Mouse (Mus musculus) embryonic fibroblast, embryonic 13.5 days (primary cell): ENCODE measurements around the gene Surf2. TPM values are rescaled to one million over a fixed set of nuclear protein-coding genes. Genes with fewer than 3 reads are reported as not detected.

Experiments
- H3K27ac ChIP-seq: 2 replicates; pipeline ENCODE4 v1.5.1; 2012; ENCODE audit warnings: low read length, control low read depth, inconsistent platforms; ENCODE audit not compliant: insufficient read depth
- H3K4me1 ChIP-seq: 2 replicates; pipeline ENCODE4 v1.6.1; 2011; ENCODE audit warnings: low read length; ENCODE audit not compliant: control insufficient read depth, insufficient read depth
- H3K4me3 ChIP-seq: 2 replicates; pipeline ENCODE4 v1.5.1; 2011; ENCODE audit warnings: mild to moderate bottlenecking, control low read depth, low read length; ENCODE audit not compliant: insufficient read depth
- CTCF ChIP-seq: IDR thresholded peaks from 2 replicates; pipeline ENCODE4 v1.5.1; 2011; ENCODE audit warnings: mild to moderate bottlenecking, control low read depth, low read length, moderate library complexity, borderline replicate concordance; ENCODE audit not compliant: insufficient read depth
- POLR2A ChIP-seq: IDR thresholded peaks from 2 replicates; pipeline ENCODE4 v1.6.1; 2011; ENCODE audit warnings: low read depth, mild to moderate bottlenecking, control low read depth, low read length, moderate library complexity
- polyA plus RNA-seq: library from polyadenylated mRNA; stranded (reverse); fragments of >200 nt; gene quantifications from 2 replicates; pipeline ENCODE4 v1.2.4, GENCODE M21; 2011; ENCODE audit warnings: low read depth; ENCODE audit not compliant: missing spikeins, insufficient read length

Surf2 gene
- polyA plus RNA-seq, 1 experiment, result 29.3 TPM

DNA sequence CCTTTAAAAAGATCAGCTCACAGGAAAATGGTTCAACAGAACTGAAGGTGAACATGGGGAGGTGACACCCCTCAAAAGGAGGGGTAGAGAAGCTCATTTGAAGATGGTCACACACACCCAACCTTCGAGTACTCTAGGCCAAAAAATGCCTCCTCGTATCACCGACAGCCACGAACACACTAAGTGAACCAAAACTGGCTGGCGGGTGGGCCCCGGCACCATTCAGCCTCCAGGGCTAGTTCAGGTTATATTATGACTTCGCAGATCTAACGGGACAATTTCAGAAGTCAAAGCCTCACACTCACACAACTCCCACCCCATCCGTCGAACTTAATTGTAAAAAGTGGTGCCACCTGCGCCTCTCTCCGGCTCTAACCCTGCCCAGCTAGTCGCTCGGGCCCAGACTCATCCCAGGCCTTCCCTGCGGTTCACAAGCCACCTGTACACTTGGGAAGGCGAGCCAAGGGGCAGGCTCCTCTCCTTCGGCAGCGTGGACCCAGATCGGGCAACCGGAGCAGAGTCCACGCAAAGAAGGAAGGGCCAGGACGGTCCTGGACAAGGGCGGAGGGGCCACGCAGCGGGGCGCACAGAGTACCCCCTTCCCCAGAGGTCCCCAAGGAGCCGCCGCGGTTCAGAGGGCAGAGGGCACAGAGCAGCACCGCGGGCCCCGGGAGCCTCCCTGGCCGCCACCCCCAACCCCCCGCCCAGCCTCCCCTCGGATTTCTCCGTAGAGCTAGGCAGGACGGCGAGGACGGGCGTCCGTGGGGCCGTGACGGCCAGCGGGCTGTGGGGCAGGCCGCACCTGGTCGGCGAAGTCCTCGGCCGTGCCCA lies 16.5 kb downstream of the Surf2 start:
- no peak for TF ChIP-seq CTCF
- TF ChIP-seq POLR2A, result no peak
- H3K4me1 ChIP-seq, result peaks cover 9% of the 10 kb centered on the region; the same call in 1 of the 2 replicates
- 0 out of 2 replicates have a peak overlapping the region, but pooled peaks have one; percentile 11 for H3K27ac ChIP-seq
- H3K4me3 ChIP-seq, result peak overlapping the region; percentile 96

GRCm38 (mm10) chr2:26933304-26934055 lies 17.3 kb downstream of the Surf2 start, which contains the start of the genes Surf4 and Stkld1:
Gene Surf4 (minus strand): TSS chr2:26933928.
Gene Stkld1 (plus strand): TSS chr2:26934047.
- H3K4me1 ChIP-seq, result peaks cover 9% of the 10 kb centered on the region; the same call in 1 of the 2 replicates
- 0 out of 2 replicates have a peak within 1 kb of the TSS, but pooled peaks have one; percentile 11 for H3K27ac ChIP-seq
- TF ChIP-seq CTCF (no peak), POLR2A (peak; percentile 93)
- H3K4me3 ChIP-seq, result peak within 1 kb of the TSS; percentile 96

GRCm38 (mm10) chr2:26935286-26935685 lies 19.1 kb downstream of the Surf2 start:
- H3K27ac ChIP-seq, result no peak overlapping the region
- H3K4me1 ChIP-seq, result peaks cover 6% of the 10 kb centered on the region; the same call in 1 of the 2 replicates
- H3K4me3 ChIP-seq, result no peak overlapping the region
- TF ChIP-seq CTCF, result no peak
- TF ChIP-seq POLR2A, result no peak

DNA sequence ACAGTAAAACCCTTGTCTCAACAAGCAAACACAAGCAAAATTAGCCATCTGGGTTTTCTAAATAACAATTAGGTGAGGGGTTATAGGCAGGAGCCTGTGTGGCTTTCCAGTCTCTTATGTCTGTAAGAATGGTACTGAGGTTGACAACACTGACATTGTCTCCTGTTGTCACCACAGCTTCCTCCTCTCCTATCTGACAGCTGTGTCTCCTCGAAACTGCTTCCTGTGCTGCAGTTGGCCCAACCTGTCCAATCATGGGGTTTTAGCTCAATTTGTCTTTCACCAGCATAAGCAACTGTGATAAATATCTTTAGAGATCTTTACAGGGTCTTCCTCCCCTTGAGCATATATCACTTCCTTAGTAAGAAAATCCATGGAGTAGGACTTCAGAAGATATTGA lies 20.3 kb downstream of the Surf2 start:
- no peak overlapping the region for H3K27ac ChIP-seq
- H3K4me3 ChIP-seq, result no peak overlapping the region
- 0 out of 2 replicates have a peak, but pooled peaks cover 3% of the 10 kb centered on the region for H3K4me1 ChIP-seq
- TF ChIP-seq POLR2A (no peak), CTCF (no peak)

DNA sequence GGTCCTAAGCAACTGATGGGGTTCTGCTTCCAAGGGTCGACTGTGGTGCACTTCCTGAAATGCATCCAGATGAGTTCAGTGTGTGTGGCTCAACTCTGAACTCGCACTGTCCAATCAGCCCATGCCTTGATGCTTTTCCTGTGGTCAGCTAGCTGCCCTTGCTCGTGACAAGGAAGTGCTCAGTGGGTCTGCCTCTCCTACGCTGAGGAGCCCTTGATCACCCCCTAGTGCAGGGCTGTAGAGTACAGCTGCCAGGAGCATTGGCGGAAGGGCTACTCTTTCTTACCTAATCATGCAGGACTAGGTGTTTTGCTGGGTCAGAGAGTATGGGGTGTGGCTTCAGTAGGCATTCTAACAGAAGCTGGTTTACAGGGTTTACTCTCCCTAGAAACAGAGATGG lies 25.4 kb downstream of the Surf2 start:
- no peak overlapping the region for H3K27ac ChIP-seq
- H3K4me1 ChIP-seq, result no peaks in the 10 kb centered on the region
- TF ChIP-seq POLR2A (no peak), CTCF (no peak)
- no peak overlapping the region for H3K4me3 ChIP-seq

- Histone ChIP-seq H3K4me3 (no peak overlapping the region), H3K4me1 (no peaks in the 10 kb centered on the region), H3K27ac (no peak overlapping the region)
- no peak for TF ChIP-seq CTCF
- TF ChIP-seq POLR2A, result no peak
These were observed 27.1 kb downstream of the Surf2 start for GRCm38 (mm10) chr2:26943253-26943652.

GRCm38 (mm10) chr2:26950411-26950810 lies 34.2 kb downstream of the Surf2 start:
- no peak overlapping the region for H3K27ac ChIP-seq
- no peak overlapping the region for H3K4me3 ChIP-seq
- TF ChIP-seq POLR2A, result no peak
- TF ChIP-seq CTCF, result no peak
- no peaks in the 10 kb centered on the region for H3K4me1 ChIP-seq

- TF ChIP-seq POLR2A, result no peak
- TF ChIP-seq CTCF, result no peak
- Histone ChIP-seq H3K4me1 (no peaks in the 10 kb centered on the region), H3K4me3 (no peak overlapping the region), H3K27ac (no peak overlapping the region)
These were observed 35.3 kb downstream of the Surf2 start for GRCm38 (mm10) chr2:26951346-26951905.

GRCm38 (mm10) chr2:26952193-26952592 lies 36.0 kb downstream of the Surf2 start:
- Histone ChIP-seq H3K27ac (no peak overlapping the region), H3K4me3 (no peak overlapping the region), H3K4me1 (no peaks in the 10 kb centered on the region)
- TF ChIP-seq POLR2A, result no peak
- TF ChIP-seq CTCF, result no peak

GRCm38 (mm10) chr2:26952866-26953265 lies 36.7 kb downstream of the Surf2 start:
- Histone ChIP-seq H3K27ac (no peak overlapping the region), H3K4me3 (no peak overlapping the region), H3K4me1 (no peaks in the 10 kb centered on the region)
- TF ChIP-seq CTCF (no peak), POLR2A (no peak)
